Mouse (Mus musculus) hindbrain, embryonic 12.5 days (tissue): ENCODE measurements at regions not wholly inside any gene's neighbourhood (a gene's known extent, or its start where the extent isn't known, plus 50 kb on each side); places are given as distances from the start of the nearest gene placed in this dataset.
A peak's percentile ranks its signal among the peaks of the same experiment; 100 is the strongest.

Experiments used
- ATAC-seq: fragments of 200-750 bp; cut with Nextera tagmentation; 2 replicates; pipeline ENCODE4 v1.8.0; 2017; ENCODE audit warnings: moderate TSS enrichment; ENCODE audit not compliant: low FRiP score
- H3K27ac ChIP-seq: fragments of 300-500 bp; sonication (generic); 2 replicates; pipeline ENCODE4 v1.5.1; 2016; ENCODE audit warnings: mild to moderate bottlenecking
- H3K27me3 ChIP-seq: fragments of 300-500 bp; sonication (generic); 2 replicates; pipeline ENCODE4 v1.6.1; 2016; ENCODE audit warnings: mild to moderate bottlenecking
- H3K36me3 ChIP-seq: fragments of 300-500 bp; sonication (generic); 2 replicates; pipeline ENCODE4 v1.6.1; 2016; ENCODE audit warnings: mild to moderate bottlenecking
- H3K4me1 ChIP-seq: fragments of 300-500 bp; sonication (generic); 2 replicates; pipeline ENCODE4 v1.6.1; 2016
- H3K4me2 ChIP-seq: fragments of 300-500 bp; sonication (generic); replicated peaks from 2 replicates; pipeline ENCODE4 v1.6.1; 2016; ENCODE audit warnings: mild to moderate bottlenecking
- H3K4me3 ChIP-seq: fragments of 300-500 bp; sonication (generic); 2 replicates; pipeline ENCODE4 v1.5.1; 2016; ENCODE audit warnings: mild to moderate bottlenecking
- H3K9ac ChIP-seq: fragments of 300-500 bp; sonication (generic); 2 replicates; pipeline ENCODE4 v1.6.1; 2016; ENCODE audit warnings: mild to moderate bottlenecking, moderate library complexity
- H3K9me3 ChIP-seq: fragments of 300-500 bp; sonication (generic); replicated peaks from 2 replicates; pipeline ENCODE4 v1.6.1; 2016; ENCODE audit warnings: mild to moderate bottlenecking
- WGBS: fragments of 180-500 bp; shearing (Covaris S2); methylation state at CpG from one replicate; pipeline ENCODE4 v1.1.7; 2016; 5-methylcytosine and 5-hydroxymethylcytosine counted together

DNA sequence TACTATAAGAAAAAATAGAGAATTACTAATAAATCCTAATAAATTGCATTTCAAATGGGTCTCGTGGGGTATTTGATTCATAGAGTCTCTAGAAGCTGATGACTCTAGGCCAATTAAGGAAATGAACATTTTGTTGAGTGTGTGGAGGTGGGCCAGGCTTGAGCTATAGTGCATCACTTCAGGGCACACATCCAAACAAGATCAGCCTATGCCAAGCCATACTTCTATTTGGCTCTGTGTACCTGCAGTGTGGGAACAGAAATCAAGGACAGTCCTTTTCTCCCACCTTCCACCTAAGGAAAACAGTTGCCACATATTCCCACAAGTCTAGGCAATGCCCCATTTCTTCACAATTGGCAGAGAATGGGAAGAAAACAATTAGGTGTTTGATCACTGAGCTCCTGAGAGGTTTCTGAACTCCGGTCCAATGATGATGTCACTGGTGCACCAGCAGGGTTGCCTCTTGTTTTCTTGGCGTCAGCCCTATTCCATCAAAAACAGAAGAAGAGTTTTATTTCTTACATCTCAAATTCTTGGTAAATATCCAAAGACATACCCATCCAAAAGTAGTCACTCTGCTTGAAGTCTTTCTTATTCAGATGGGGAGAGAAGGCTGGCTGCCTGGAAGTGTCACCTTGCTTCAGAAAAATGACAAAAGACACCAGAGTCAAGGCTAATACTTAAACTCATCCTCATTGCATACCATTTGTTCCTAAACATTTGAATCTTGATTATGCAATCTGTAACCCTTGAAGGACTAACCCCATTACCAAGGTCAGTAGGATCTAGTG, 2092.3 kb downstream of the 4930444P10Rik start:
- no peaks in the 10 kb centered on the region for H3K9me3 ChIP-seq
- H3K36me3 ChIP-seq = no peaks in the 10 kb centered on the region
- ATAC-seq = no peak
- H3K4me1 ChIP-seq = no peaks in the 10 kb centered on the region
- H3K4me3 ChIP-seq = no peak overlapping the region
- H3K4me2 ChIP-seq = no peak overlapping the region
- H3K27me3 ChIP-seq = no peaks in the 10 kb centered on the region
- no peak overlapping the region for H3K27ac ChIP-seq
- H3K9ac ChIP-seq = no peak overlapping the region
- WGBS = 75% methylated on average over 3 of the region's 3 CpGs

DNA sequence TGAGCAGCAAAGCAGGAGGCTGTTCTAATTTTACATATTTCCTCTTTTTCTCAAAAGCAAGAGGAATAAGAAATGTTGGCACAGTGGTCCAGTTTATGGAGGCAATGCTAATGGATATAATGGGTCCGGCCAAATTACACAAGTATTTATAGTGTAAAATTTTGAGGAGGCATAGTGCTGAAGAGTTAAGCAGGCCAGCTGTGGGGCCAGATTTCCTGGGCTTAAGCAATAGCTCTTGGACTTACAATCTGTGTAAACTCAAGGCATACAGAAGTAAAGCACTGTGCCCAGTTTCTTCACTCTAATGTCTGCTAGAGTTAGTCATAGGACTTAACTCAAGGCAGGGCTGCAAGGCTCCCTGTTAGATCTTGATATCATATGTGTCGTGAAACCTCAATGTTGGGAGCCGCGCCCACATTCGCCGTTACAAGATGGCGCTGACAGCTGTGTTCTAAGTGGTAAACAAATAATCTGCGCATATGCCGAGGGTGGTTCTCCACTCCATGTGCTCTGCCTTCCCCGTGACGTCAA, 2094.9 kb downstream of the 4930444P10Rik start:
- H3K4me2 ChIP-seq = no peak overlapping the region
- no peak overlapping the region for H3K4me3 ChIP-seq
- ATAC-seq = no peak
- no peak overlapping the region for H3K27ac ChIP-seq
- H3K9me3 ChIP-seq = no peaks in the 10 kb centered on the region
- H3K4me1 ChIP-seq = no peaks in the 10 kb centered on the region
- WGBS = over 99% methylated on average over 9 of the region's 11 CpGs
- H3K9ac ChIP-seq = no peak overlapping the region
- no peaks in the 10 kb centered on the region for H3K36me3 ChIP-seq
- no peaks in the 10 kb centered on the region for H3K27me3 ChIP-seq

DNA sequence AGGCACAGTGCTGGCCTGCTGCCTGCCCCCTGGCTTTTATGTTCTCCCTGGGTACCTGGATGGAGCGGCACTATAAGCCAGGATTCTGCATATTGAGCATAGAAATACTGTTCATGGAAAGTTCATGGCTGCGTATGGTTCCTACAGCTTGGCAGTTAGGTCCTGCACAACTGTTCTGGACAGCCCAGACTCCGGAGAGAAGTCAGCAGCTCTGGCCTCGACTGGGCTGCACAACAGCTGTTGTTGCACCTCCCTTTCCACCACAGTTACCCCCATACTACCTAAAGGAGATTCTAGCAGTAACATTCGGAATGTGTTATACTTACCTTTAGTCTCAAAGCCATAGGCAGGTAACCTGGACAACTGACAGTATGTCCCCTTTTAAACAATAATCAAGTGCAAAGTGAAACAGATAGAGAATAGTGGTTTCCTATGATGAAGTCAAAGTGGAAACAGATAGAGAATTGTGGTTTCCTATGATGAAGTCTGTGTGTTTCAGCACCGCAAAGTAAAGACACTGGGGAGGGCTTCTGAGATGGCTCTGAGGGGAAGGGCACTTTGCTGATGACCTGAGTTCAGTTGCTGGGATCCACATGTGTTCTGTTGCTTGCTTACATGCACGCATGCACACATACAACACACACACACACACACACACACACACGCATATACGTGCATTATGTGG, 2099.2 kb downstream of the 4930444P10Rik start:
- Histone ChIP-seq H3K4me1 (peaks cover 2% of the 10 kb centered on the region; the same call in 1 of the 2 replicates), H3K4me2 (no peak overlapping the region), H3K9me3 (no peaks in the 10 kb centered on the region), H3K4me3 (no peak overlapping the region), H3K36me3 (no peaks in the 10 kb centered on the region), H3K27ac (no peak overlapping the region), H3K9ac (no peak overlapping the region), H3K27me3 (no peaks in the 10 kb centered on the region)
- WGBS = 92% methylated on average over 9 of the region's 9 CpGs
- ATAC-seq = no peak

DNA sequence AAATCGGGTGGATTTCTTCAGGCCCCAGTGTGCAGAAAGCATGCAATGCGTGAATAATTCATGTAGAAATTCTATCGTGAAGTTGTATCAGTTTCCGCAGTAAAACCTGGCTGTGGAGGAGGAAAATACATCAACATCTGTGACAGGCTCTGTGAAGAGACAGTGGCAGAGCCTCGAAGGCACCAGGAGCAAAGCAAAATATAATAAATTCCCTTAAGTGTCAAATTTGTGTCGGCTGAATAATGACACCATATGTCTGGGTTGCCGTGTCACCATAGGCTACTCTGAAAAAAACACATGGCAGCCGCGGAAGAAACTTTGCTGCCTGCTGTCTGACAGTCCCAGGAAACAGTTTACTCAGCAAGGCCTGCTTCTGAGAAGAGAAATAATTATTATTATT, 2100.1 kb downstream of the 4930444P10Rik start:
- ATAC-seq = peak; percentile 64
- Histone ChIP-seq H3K27me3 (no peaks in the 10 kb centered on the region), H3K36me3 (no peaks in the 10 kb centered on the region), H3K27ac (no peak overlapping the region), H3K9ac (no peak overlapping the region), H3K4me2 (peak overlapping the region; percentile 29), H3K4me1 (peaks cover 2% of the 10 kb centered on the region; the same call in 1 of the 2 replicates), H3K9me3 (no peaks in the 10 kb centered on the region), H3K4me3 (no peak overlapping the region)
- WGBS = 40% methylated on average over 9 of the region's 9 CpGs

DNA sequence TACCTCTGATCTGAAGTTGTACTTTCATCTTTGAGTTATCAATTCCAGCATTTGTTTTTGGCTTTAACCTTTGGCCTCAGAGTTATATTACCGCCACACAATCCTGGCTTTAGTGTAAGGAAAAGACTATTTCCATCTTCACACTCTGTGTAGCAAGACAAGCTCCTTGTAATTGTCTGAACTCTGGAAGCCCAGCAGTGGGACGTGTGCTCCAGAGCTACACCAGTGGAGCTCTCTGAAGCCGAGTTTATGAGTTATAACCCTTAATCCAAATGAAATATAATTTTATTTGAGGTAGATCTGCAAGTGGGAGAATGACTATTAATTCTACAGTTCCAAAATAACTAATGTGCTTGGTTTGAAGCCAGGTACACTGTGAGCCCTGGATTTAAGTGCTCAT, 2103.8 kb downstream of the 4930444P10Rik start:
- Histone ChIP-seq H3K9me3 (no peaks in the 10 kb centered on the region), H3K4me2 (no peak overlapping the region), H3K4me1 (peaks cover 2% of the 10 kb centered on the region; the same call in 1 of the 2 replicates), H3K27me3 (no peaks in the 10 kb centered on the region), H3K36me3 (no peaks in the 10 kb centered on the region), H3K27ac (no peak overlapping the region), H3K9ac (no peak overlapping the region), H3K4me3 (no peak overlapping the region)
- no peak for ATAC-seq
- 78% methylated on average over 3 of the region's 3 CpGs for WGBS

DNA sequence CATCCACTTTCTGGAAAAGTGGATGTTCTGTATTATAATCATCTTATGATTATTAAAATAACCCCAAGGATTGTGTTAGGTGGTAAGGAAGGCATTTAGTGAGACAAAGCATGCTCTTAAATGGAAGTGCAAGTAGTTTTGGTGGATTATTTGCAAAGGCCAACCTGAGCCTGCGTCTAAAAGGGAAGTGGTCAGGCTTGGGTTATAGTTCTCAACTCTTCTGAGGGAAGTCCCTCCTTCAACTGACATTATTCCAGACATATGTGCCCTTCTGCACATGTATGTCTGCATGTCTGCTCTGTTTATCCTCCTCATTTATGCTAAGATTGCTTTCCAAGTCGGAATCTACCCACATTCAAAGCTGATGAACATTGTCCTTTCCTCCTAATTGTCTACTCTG, 2108.3 kb downstream of the 4930444P10Rik start:
- H3K4me2 ChIP-seq = no peak overlapping the region
- no peak overlapping the region for H3K9ac ChIP-seq
- no peaks in the 10 kb centered on the region for H3K36me3 ChIP-seq
- no peaks in the 10 kb centered on the region for H3K9me3 ChIP-seq
- no peaks in the 10 kb centered on the region for H3K4me1 ChIP-seq
- no peak for ATAC-seq
- WGBS = 90% methylated on average over 2 of the region's 2 CpGs
- H3K4me3 ChIP-seq = no peak overlapping the region
- H3K27me3 ChIP-seq = no peaks in the 10 kb centered on the region
- H3K27ac ChIP-seq = no peak overlapping the region

DNA sequence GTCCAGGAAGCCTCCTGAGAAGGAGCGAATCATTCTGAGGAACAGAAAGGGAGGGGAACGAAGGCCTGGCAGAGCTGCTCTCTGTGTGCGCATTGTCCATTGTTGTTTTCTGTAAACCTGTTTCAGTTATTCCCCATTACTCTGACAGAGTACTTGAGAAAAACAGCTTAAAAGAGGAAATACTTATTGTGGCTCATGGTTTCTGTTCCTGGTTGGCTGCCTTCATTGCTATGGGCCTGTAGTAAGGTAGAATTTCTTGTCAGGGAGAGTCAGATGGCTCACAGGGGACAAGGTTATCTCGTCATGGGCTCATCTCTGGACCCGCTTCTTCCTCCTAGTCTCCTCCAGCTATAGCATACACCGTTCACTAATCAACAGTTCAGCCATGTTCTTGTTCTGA, 2112.9 kb downstream of the 4930444P10Rik start:
- no peak overlapping the region for H3K27ac ChIP-seq
- no peak overlapping the region for H3K9ac ChIP-seq
- no peak overlapping the region for H3K4me3 ChIP-seq
- H3K36me3 ChIP-seq = no peaks in the 10 kb centered on the region
- no peak overlapping the region for H3K4me2 ChIP-seq
- no peaks in the 10 kb centered on the region for H3K27me3 ChIP-seq
- 87% methylated on average over 6 of the region's 6 CpGs for WGBS
- ATAC-seq = no peak
- H3K9me3 ChIP-seq = no peaks in the 10 kb centered on the region
- H3K4me1 ChIP-seq = no peaks in the 10 kb centered on the region

DNA sequence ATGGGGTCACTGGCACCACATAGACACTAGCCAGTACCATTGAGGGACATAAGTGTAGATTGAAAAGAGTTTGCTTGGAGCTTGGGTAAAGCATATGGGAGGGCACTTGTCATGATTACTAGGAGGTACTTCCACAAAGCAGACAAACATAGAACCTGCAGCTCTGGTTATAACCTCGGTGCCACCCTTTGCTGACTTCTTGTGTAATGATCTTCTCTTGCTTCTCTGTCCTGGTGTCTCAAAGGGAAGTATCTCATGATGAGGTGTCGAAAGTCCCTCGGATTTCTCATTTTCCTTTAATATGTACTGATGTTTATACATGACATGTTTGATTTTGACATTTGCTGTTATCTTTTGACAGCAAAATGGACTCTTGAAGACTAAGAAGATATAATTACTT, 2114.5 kb downstream of the 4930444P10Rik start:
- Histone ChIP-seq H3K4me1 (no peaks in the 10 kb centered on the region), H3K36me3 (no peaks in the 10 kb centered on the region), H3K9ac (no peak overlapping the region), H3K4me3 (no peak overlapping the region), H3K27ac (no peak overlapping the region), H3K4me2 (no peak overlapping the region), H3K9me3 (no peaks in the 10 kb centered on the region), H3K27me3 (no peaks in the 10 kb centered on the region)
- WGBS = 87% methylated on average over 3 of the region's 3 CpGs
- ATAC-seq = no peak

DNA sequence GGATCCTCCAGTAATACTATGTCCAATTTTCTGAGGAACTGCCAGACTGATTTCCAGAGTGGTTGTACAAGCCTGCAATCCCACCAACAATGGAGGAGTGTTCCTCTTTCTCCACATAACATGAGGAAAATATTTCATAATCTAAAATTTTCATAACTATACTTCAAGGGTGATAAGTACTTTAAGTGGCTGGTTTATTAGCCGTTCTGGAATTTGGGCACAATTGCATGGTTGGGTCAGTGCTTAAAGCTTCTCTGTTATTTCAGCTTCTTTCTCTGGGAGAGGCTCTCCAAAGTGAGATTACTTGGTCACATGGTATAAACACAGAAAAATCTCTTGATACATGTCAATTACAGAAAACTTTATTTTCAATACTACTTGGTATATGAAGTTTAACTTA, 2115.9 kb downstream of the 4930444P10Rik start:
- H3K4me2 ChIP-seq = no peak overlapping the region
- H3K27me3 ChIP-seq = no peaks in the 10 kb centered on the region
- H3K4me1 ChIP-seq = no peaks in the 10 kb centered on the region
- no peak for ATAC-seq
- no peak overlapping the region for H3K9ac ChIP-seq
- H3K9me3 ChIP-seq = no peaks in the 10 kb centered on the region
- H3K36me3 ChIP-seq = no peaks in the 10 kb centered on the region
- WGBS = 94% methylated on average over 1 of the region's 1 CpGs
- H3K4me3 ChIP-seq = no peak overlapping the region
- no peak overlapping the region for H3K27ac ChIP-seq

DNA sequence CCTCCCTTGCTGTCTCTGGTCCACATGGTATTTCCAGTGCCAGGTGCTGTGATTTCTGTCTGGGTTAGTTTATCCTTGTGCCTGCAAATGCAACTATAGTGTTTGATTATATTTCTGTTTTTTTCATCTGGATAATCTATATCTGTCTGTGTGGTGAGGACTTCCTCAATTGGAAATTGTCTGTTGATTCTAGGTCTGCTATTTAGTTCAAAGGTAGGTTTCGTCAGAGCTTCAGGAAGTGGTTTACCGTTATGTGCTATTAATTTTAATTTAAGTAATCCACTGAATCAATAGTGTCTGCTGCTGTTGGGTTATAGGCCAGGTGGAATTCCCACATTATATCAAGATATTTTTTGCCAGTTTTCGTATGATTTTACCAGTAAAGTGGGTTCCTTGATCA, 2143.9 kb downstream of the 4930444P10Rik start:
- Histone ChIP-seq H3K36me3 (no peaks in the 10 kb centered on the region), H3K27me3 (no peaks in the 10 kb centered on the region), H3K4me1 (no peaks in the 10 kb centered on the region), H3K9me3 (no peaks in the 10 kb centered on the region), H3K4me2 (no peak overlapping the region), H3K4me3 (no peak overlapping the region), H3K9ac (no peak overlapping the region), H3K27ac (no peak overlapping the region)
- WGBS = 87% methylated on average over 3 of the region's 3 CpGs
- ATAC-seq = no peak

DNA sequence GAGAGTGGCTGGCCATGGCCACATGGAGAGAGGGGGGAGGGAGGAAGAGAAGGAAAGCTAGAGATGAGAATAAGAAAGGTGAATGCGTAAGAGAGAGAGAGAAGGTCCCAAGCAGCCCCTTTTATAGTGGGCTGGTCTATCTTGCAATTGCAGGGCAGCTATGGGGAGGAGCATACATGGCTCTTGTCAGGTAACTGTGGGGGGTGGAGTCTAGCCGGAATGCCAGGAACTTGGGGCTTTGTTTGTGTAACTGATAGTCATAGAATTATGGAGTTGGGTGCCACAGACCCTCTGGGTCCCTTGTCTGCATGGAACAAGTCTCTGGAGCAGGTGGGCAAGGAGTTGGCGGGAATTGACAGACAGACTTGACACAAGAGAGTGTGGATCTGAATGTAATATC, 2151.8 kb downstream of the 4930444P10Rik start:
- H3K9me3 ChIP-seq = peaks cover 5% of the 10 kb centered on the region
- H3K27ac ChIP-seq = no peak overlapping the region
- H3K4me1 ChIP-seq = no peaks in the 10 kb centered on the region
- WGBS = 87% methylated on average over 3 of the region's 3 CpGs
- ATAC-seq = no peak
- H3K27me3 ChIP-seq = no peaks in the 10 kb centered on the region
- no peaks in the 10 kb centered on the region for H3K36me3 ChIP-seq
- no peak overlapping the region for H3K4me3 ChIP-seq
- no peak overlapping the region for H3K9ac ChIP-seq
- H3K4me2 ChIP-seq = no peak overlapping the region

DNA sequence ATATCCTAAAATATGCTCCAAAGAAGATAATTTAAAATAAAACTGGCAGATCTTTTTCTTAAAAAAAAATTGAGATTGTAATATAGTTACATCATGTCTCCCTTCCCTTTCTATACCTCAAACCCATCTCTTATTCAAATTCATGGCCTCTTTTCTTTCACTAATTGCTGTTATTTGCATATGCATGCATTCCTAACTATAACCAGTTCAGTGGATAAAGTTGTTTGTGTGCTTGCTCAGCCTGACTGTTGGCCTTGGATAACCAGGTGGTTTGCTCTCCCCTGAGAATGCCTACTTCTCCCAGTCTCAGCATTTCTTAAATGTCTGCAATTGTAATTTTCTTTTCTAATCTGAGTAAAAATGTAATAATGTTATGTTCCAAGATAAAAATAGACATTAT, 2154.8 kb downstream of the 4930444P10Rik start:
- no peaks in the 10 kb centered on the region for H3K36me3 ChIP-seq
- H3K9ac ChIP-seq = no peak overlapping the region
- H3K4me3 ChIP-seq = no peak overlapping the region
- H3K9me3 ChIP-seq = peaks cover 5% of the 10 kb centered on the region
- H3K4me2 ChIP-seq = no peak overlapping the region
- no peaks in the 10 kb centered on the region for H3K4me1 ChIP-seq
- ATAC-seq = no peak
- H3K27ac ChIP-seq = no peak overlapping the region
- H3K27me3 ChIP-seq = no peaks in the 10 kb centered on the region
